Mouse (Mus musculus) CD4-positive, CD25-positive, alpha-beta regulatory T cell, adult 2 months (primary cell): ENCODE data around the gene 9130019O22Rik.
"Not testable (repeated sequence)": the region's sequence is repeated elsewhere in the genome, so short reads cannot be mapped to it uniquely, and the experiment has no call there.

Source experiments
- DNase-seq: peaks from one replicate; pipeline ENCODE4 v3.0.0-alpha.2; 2012; ENCODE audit warnings: low read depth, low spot score

9130019O22Rik gene

GRCm38 (mm10) chr7:127386641-127387392 is at the start of gene 9130019O22Rik:
Gene 9130019O22Rik, minus strand, starts transcription at chr7:127387166.
- peak; percentile 95 for DNase-seq

- DNase-seq = no peak
Measured at GRCm38 (mm10) chr7:127435206-127435605, 48.2 kb upstream of the 9130019O22Rik start.

GRCm38 (mm10) chr7:127426354-127426753 is 39.4 kb upstream of the 9130019O22Rik start:
- DNase-seq = no peak

GRCm38 (mm10) chr7:127425911-127426310 is 38.9 kb upstream of the 9130019O22Rik start:
- DNase-seq = no peak

GRCm38 (mm10) chr7:127425291-127425690 is 38.3 kb upstream of the 9130019O22Rik start:
- DNase-seq = no peak

GRCm38 (mm10) chr7:127422247-127422646 is 35.3 kb upstream of the 9130019O22Rik start:
- peak; percentile 49 for DNase-seq

- DNase-seq = peak; percentile 97
Measured at GRCm38 (mm10) chr7:127421388-127422191, 34.6 kb upstream of the 9130019O22Rik start, which contains the start of gene Zfp688. Gene Zfp688, minus strand, starts transcription at chr7:127422068.

- DNase-seq = no peak
Measured at GRCm38 (mm10) chr7:127411418-127411817, 24.5 kb upstream of the 9130019O22Rik start.

GRCm38 (mm10) chr7:127406002-127406987 is 19.3 kb upstream of the 9130019O22Rik start, which contains the start of gene Zfp764:
Gene Zfp764, minus strand, starts transcription at chr7:127406822.
- DNase-seq = peak; percentile 93

- DNase-seq = not testable (repeated sequence)
Measured at GRCm38 (mm10) chr7:127404101-127404500, 17.1 kb upstream of the 9130019O22Rik start.

- DNase-seq = no peak
Measured at GRCm38 (mm10) chr7:127402980-127403379, 16.0 kb upstream of the 9130019O22Rik start.

- no peak for DNase-seq
Measured at GRCm38 (mm10) chr7:127400355-127400754, 13.4 kb upstream of the 9130019O22Rik start.

- DNase-seq = no peak
Measured at GRCm38 (mm10) chr7:127393944-127394333, 7.0 kb upstream of the 9130019O22Rik start.

GRCm38 (mm10) chr7:127393157-127393943 is 6.4 kb upstream of the 9130019O22Rik start, which contains the start of gene E430018J23Rik:
Gene E430018J23Rik, minus strand, starts transcription at chr7:127393629.
- DNase-seq = peak; percentile 97

GRCm38 (mm10) chr7:127392251-127392824 is 5.4 kb upstream of the 9130019O22Rik start:
- DNase-seq = no peak

GRCm38 (mm10) chr7:127391538-127391937 is 4.6 kb upstream of the 9130019O22Rik start:
- DNase-seq = no peak

GRCm38 (mm10) chr7:127390306-127390705 is 3.3 kb upstream of the 9130019O22Rik start:
- no peak for DNase-seq

- not testable (repeated sequence) for DNase-seq
Measured at GRCm38 (mm10) chr7:127388201-127388600, 1.2 kb upstream of the 9130019O22Rik start.

GRCm38 (mm10) chr7:127385560-127385959 is 1.4 kb downstream of the 9130019O22Rik start:
- DNase-seq = not testable (repeated sequence)
